Mouse (Mus musculus) T-cell, adult 2 months (primary cell): ENCODE measurements around the gene Myo6.
"Not testable (repeated sequence)": the region's sequence is repeated elsewhere in the genome, so short reads cannot be mapped to it uniquely, and the experiment has no call there.

Experiments
- DNase-seq: peaks from one replicate; pipeline ENCODE4 v3.0.0; 2022; ENCODE audit warnings: low spot score

Myo6 gene

DNA sequence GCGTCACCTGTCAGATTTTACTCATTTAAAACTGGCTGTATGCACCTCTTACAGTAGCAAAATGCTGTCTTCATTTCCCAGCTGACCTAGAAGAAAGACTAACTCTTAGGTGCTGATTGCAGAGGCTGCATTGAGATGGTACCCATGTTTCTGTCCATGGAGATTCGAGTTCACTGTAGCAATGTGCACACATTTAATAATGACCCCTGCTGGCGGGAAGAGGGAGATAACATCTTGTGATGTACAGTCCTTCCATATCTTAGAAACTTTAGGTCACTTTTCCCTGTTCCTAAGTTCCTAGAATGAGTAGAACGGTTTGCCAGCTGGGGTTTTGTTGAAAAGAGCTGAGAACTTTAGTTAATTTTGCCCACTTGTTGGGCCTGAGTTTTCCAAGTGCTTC lies 138.7 kb downstream of the Myo6 start:
- DNase-seq: no peak

DNA sequence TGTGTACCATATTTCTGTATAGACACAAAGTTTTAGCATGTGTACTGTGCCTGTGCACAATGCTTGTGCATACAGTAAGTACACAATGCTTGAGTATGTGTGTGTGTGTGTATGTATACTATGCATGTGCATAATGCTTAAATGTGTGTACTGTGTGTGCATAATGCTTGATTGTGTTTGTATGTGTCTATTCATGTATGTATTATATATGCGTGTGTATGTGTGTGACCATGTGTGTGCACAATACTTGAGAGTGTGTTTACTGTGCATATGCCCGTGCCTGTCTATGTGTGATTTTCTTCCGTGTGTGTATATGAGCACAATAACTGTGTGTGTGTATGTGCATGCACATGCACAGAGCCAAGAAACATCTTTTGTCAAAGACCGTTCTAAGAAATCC lies 141.6 kb downstream of the Myo6 start:
- DNase-seq: no peak

DNA sequence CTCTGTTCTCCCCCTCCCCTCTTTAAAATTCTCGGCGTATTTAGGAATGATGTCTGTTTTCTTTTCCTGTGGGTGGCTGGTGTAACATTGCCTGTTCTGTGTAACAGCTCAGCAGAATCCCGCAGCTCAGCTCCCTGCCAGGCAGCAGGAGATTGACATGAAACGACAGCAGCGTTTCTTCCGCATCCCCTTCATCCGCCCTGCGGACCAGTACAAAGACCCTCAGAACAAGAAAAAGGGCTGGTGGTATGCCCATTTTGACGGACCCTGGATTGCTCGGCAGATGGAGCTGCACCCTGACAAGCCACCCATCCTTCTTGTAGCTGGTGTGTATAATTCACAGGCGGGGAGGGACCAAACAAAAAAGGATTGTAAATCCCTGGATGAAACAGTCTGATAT lies 142.0 kb downstream of the Myo6 start:
- no peak for DNase-seq

DNA sequence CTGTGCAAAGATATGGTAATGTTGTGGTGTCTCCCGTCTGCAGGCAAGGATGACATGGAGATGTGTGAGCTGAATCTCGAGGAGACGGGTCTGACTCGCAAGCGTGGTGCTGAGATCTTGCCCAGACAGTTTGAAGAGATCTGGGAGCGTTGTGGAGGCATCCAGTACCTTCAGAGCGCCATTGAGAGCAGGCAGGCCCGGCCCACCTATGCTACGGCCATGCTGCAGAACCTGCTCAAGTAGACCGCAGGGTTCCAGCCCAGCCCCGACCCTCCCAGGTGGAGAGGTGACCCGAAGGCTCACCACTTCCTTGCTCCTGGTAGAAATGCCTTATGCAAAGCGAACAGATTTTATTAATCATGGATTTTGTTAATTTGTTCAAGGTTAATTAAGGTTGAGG lies 142.8 kb downstream of the Myo6 start:
- no peak for DNase-seq

DNA sequence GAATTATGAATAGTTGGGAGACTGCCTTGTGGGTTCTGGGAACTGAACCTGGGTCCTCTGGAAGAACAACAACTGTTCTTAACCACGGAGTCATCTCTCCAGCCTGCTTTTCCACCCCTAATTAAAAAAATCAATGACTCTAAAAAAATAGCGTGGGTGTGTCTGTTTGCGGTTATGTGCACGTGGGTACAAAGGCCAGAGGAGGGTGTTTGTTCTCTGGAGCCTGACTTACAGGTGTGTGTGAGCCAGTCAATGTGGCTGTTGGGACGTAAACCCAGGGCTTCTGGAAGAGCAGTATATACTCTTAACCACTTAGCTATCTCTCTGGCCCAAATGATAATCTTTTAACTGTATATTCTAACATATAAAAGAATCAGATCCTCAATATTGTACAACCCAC lies 148.8 kb downstream of the Myo6 start:
- peak; percentile 48 for DNase-seq

DNA sequence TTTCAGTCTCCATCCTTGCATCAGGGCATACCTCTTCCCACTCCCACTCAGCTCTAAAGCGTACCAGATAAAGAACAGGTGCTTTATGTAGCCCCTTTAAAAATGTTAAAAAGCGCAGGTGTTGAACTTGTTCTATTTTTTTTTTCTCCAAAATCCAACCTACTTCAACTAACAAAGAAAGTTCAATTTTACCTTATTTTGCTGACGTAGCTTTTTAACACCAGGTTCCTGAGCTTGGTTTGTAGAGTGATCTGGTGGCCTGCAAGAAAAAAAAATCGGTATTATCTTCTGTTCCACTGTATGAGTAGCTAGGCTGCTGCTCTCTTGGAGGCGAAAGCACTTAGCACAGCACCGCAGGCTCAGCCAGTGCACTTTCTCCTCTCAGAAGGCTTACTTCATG lies 151.1 kb downstream of the Myo6 start:
- DNase-seq: no peak

DNA sequence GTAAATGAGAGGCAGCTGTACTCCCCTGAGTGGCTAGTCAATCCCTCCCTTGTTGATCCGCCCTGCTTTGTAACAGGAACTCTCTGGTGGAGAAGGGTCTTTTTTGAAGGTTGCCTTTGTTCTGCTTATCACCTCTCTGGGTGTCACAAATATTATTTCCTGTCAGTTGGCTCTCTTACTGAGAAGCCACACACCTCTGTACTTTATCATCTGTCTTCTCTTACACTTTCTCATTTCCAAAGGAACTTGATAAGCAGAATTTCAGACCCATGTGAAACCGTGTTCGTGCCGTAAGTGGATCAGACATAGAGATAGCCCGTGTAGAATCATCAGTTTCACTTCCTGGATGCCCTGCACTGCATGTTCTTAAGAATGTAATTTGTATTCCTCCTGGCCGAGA lies 153.2 kb downstream of the Myo6 start:
- peak; percentile 61 for DNase-seq

DNA sequence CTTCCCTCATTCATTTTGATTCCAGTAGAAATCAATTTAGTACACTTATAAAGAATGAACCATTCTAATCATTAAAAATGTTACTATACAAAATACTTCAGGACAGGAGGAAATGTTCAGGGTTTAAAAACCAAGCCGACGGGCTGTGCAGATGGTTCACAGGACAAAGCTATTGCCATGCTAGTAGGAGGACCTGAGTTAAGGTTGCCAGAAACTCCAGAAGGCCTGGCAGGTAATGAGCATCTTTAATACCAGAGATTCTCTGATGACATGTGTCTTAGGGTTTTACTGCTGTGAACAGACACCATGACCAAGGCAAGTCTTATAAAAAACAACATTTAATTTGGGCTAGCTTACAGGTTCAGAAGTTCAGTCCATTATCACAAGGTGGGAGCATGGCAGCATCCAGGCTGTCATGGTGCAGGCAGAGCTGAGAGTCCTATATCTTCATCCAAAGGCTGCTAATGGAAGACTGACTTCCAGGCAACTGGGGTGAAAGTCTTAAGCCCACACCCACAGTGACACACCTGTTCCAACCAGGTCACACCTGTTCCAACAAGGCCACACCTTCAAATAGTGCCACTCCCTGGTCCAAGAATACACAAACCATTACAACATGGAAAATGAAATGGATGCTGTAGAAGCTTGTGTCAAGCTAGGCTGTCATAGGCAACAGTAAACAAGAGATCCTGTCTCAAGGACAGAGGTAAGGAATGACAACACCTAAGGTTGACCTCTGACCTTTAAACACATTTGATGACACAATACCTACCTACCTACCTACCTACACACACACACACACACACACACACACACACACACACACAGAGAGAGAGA lies 156.4 kb downstream of the Myo6 start:
- not testable (repeated sequence) for DNase-seq

DNA sequence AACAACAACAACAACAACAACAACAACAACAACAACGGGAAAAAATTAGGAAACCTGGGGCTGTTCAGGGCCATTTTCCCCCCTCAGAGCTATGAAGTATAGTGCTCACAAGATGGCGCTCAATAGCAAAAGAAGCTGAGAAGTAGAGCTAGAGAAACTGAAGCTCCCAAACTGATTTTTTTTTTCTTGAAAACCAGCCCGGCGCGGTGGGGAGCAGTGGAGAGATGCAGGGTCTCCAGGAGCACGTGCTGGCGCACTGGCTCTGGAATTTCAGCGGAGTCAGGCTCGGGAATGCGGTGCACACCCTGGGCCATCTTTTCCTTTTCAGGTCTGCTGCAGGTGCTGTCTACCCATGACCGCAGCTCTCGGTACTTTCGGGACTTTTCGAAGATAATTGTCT lies 167.3 kb downstream of the Myo6 start:
- peak; percentile 24 for DNase-seq

DNA sequence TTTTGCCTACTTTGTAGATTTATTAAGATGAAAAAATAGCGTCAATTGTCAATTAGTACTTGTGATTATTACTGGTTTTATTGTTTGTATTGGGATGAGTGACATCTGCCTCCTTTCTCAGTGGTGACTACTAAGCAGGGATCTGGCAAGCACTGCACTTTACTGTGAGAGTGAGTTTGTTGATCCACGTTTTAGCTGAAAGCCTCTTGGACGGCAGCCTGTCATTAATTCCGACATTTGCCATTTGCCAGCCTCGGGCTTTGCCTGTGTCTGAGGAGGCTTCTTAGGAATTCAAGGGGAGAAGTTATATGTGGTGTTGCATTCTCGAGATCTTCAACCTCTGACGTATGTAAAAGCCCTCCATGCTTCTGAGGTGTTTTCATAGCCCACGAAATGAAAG lies 168.6 kb downstream of the Myo6 start:
- no peak for DNase-seq

DNA sequence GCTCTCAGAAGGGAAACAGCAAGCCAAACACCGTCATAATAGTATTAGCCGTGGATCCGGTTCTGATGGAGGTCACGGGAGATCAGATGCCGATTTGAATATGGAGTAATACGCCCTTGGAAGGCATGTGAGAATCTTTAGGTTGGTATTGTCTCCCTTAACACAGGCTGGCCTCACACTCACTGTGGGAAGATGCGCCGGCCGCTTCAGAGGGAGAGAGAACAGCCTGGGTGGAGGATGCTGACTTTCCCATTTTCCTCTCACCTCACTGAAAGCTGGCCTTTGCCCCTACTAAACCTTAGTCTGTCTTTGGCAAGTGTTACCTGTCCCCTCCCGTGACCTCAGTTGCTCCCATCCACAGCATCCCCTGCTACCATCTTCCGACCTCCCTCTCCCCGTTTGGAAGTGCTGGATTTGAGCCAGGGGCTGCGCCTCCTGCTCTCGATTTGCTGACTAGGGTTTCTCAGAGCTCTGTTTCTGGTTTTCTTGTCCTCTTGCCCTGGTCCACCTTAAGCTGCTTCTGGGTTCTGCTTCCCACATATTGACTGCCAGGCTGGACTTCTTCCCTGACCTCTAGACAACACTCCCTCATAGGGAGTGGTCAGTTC lies 169.3 kb downstream of the Myo6 start:
- no peak for DNase-seq

DNA sequence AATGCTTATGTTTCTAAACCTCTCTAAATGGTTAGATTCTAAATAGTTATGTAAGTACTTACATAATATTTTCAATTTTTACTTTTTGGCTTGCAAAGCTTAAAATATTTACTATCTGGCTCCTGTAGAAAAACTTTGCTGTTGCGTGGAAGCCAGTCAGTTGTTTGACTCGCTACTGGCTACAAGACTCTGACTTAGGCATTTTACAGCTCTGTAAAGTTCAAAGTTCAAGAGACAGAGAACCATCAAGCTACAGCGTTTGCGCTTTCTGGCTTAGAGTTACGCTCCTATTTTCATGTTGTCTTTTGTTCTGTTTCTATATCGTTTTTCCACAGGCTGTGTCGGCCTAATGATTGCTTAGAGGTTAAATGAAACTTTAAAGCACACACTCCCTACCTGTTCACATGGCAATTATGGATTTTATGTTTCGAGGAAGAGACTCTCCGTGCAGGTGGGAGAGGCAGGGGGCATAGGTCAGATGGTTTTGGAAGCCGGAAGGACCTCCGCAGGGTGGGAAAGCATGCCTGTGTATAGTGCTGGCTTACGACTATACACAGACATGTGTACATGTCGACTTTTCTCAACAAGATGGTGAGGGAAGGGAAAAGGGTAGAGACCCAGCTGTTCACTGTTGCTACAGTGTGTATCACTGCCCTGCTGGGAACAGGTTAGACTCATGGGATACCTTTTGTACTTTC lies 171.0 kb downstream of the Myo6 start:
- no peak for DNase-seq

DNA sequence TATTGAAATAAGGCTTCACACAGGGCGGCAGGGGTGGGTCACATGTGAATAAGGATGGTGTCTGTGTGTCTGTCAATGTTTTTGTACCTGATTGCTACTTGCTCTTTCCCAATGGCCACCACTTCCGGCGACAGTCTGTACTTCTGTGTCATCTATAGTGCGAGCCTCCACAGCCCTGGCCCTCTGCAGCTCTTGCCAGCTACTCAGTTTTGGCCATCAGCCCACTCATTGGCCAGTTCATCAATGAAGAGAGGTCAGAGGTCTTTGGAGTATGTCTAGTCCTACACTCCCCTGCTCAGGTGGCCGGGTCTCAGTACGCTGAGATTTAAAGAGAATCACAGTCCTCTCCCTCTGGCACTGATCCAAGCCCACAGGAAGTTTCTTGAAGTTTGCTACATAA lies 173.2 kb downstream of the Myo6 start:
- no peak for DNase-seq

DNA sequence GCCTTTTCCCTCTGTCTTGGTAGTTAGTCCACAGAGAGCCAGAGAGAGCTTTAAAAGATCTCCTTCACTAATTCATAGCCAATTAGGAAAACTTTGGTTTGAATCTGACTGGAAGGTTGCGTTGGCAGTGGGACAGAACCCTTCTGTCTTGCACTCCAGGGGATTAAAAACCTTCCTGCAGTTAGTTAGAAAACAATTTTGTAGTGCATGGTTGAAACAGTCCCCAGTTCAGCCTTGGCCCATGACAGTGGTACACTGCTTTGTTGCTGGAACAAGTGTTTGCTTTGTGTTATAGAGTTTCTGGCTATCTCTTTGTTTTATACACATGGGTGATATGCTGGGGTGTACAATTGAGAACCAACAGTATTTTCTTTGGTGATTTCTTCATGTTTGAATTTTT lies 176.1 kb downstream of the Myo6 start:
- no peak for DNase-seq

DNA sequence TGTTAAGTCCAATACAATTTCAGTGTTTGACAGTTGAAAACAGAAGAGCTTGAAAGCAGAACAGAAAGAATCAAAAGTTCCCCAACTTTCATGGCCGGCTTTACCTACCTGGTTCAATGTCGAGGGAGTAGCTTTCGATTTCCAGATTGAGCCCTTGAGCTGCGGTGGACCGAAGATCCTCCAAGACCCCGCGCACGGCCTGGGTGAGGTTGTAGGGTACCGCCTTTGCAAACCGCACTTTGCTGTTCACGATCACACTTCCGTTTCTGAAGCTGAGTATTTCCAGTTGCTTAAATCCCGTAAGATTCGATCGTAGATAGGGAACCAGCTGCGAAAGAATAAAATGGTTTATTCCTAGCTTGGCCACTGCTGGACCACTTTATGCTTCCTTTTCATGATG lies 176.9 kb downstream of the Myo6 start:
- DNase-seq: no peak

DNA sequence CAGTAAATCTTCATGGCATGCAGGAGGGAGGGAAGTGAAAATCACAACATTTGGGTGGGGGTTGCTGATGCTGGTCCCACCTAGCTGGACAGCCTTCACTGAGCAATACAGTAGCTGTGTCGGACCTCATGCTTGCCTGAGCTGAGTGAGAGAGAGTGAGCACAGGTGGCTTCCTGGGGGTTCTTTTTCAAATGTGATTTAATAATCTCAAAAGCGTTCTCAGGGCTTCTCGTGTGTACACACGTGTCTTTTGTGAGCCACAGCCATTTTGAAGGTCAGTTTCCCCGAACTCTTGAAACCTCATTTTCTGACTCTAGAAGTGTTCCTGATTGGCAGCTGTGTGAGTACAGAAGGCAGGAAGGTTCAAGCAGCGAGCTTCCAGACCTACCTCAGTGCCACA lies 177.7 kb downstream of the Myo6 start:
- DNase-seq: no peak

DNA sequence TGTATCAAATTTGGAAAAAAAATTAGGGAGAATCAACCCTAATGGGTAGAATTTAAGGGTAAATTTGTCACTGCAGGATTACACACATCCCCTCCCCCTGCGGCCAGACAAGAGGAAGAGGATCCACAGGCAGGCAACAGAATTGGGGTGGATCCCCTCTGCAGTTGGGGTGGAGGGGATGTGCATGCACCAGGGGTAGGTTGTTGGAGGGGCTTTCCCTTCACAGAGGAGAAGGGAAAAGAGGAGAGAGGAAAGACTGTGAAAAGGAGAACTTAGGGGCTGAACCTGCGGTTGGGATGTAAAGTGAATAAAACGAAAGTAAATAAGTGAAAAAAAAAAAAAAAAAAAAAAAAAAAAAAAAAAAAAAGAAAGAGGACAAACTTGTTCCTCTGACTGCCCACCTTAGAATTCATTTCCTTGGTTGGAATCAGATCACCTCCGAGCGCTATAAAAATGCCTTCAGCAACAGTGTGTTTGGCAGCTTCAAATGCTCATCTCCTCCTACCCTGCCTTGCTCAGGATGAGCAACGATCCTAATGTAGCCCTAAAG lies 179.7 kb downstream of the Myo6 start:
- no peak for DNase-seq

DNA sequence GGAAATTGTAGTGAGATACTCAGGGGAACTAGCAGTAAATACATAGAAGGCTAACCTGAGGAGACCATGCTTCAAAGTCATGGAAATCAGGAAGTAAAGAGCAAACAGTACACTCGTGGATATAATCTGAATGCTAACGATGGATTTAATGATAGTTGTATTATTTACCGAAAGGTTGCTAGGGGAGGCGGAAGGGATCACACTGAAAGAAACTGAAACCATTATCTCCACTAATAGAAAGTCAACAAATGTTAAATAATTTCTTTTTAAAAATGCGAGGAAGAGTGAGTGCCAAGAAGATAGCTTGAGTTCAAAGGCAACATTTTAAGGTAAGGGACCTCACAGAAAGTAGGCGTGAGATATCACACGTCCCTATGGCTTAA lies 186.5 kb downstream of the Myo6 start:
- DNase-seq: no peak

DNA sequence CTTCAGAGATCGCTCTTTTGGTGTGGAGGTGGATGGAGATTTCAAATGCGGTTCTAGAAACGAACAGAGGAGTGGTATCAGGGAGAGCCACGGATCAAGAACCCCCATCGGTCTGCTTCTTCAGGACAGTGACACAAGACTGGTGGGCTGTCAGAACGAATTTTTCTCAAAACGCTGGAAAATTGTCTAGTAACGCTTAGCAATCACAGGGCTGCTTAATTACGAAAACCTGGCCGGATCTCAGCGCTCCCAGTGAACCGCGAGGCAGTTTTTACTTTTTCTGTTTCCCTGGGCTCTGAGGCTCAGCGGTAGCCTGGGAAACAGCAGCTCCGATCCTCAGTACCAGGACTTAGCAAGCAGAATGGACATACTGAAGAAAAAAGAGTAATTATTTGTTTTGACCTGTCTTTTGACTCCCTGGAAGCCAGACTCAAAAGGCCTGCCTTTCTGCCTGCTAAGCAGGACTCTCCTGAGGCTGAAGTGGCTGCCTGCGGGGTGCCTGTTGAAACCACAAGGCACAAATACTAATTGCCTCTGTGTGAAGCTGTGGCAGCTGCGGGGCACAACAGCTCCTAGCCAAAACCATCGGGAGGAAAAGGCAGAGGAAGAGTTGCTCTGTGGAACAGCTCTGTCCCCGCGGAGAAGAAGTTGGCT lies 187.0 kb downstream of the Myo6 start:
- no peak for DNase-seq

DNA sequence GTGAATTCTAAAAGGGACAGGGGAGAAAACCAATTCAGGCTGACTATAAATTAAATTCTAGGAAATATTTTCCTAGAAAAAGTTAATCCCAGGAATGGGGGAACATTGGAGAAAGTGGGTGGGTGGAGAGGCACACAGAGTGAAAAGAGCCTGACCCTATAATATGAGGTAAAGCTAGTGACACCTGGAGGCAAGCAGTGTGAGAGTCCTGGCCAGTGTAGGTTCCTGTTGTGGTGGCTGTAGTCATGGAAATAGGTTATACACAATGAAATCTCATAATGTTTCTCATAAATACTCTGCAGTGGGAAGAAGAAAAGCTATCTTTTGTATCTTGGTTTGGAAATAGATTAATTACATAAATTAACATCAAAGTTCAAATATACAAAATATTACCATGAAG lies 195.2 kb downstream of the Myo6 start:
- DNase-seq: no peak
